Mouse (Mus musculus): ENCODE measurements around the gene 9930022D16Rik.
A peak's percentile ranks its signal among the peaks of the same experiment; 100 is the strongest.

9930022D16Rik gene

GRCm38 (mm10) chr11:109413617-109414016, at the start of gene 9930022D16Rik:
Gene 9930022D16Rik, plus strand, starts transcription at chr11:109413917.
- DNase-seq (ENCODE audit: low spot score in 2 of 2): no peak

- DNase-seq (ENCODE audit: low spot score in 2 of 2): no peak
These were observed 49.4 kb upstream of the 9930022D16Rik start for GRCm38 (mm10) chr11:109364337-109364736.

- DNase-seq (ENCODE audit: low spot score in 2 of 2): no peak
These were observed 48.8 kb upstream of the 9930022D16Rik start for GRCm38 (mm10) chr11:109364881-109365280.

- DNase-seq (ENCODE audit: low spot score in 2 of 2): no peak
These were observed 47.9 kb upstream of the 9930022D16Rik start for GRCm38 (mm10) chr11:109365818-109366217.

- DNase-seq (ENCODE audit: low spot score in 2 of 2): no peak
These were observed 46.7 kb upstream of the 9930022D16Rik start for GRCm38 (mm10) chr11:109366802-109367579.

GRCm38 (mm10) chr11:109369026-109369637, 44.6 kb upstream of the 9930022D16Rik start:
- no peak for DNase-seq (ENCODE audit: low spot score in 2 of 2)

GRCm38 (mm10) chr11:109375412-109375811, 38.3 kb upstream of the 9930022D16Rik start:
- DNase-seq (ENCODE audit: low spot score in 2 of 2): peak; percentile 23

GRCm38 (mm10) chr11:109376484-109377143, 37.1 kb upstream of the 9930022D16Rik start:
- DNase-seq (ENCODE audit: low spot score in 2 of 2): no peak

GRCm38 (mm10) chr11:109377477-109377876, 36.2 kb upstream of the 9930022D16Rik start:
- DNase-seq (ENCODE audit: low spot score in 2 of 2): no peak

GRCm38 (mm10) chr11:109378051-109378450, 35.7 kb upstream of the 9930022D16Rik start:
- no peak for DNase-seq (ENCODE audit: low spot score in 2 of 2)

- no peak for DNase-seq (ENCODE audit: low spot score in 2 of 2)
These were observed 33.1 kb upstream of the 9930022D16Rik start for GRCm38 (mm10) chr11:109380662-109381061.

- DNase-seq (ENCODE audit: low spot score in 2 of 2): no peak
These were observed 28.4 kb upstream of the 9930022D16Rik start for GRCm38 (mm10) chr11:109385296-109385695.

- no peak for DNase-seq (ENCODE audit: low spot score in 2 of 2)
These were observed 24.7 kb upstream of the 9930022D16Rik start for GRCm38 (mm10) chr11:109389046-109389445.

GRCm38 (mm10) chr11:109391200-109391599, 22.5 kb upstream of the 9930022D16Rik start:
- no peak for DNase-seq (ENCODE audit: low spot score in 2 of 2)

- DNase-seq (ENCODE audit: low spot score in 2 of 2): no peak
These were observed 22.0 kb upstream of the 9930022D16Rik start for GRCm38 (mm10) chr11:109391760-109392159.

- no peak for DNase-seq (ENCODE audit: low spot score in 2 of 2)
These were observed 21.1 kb upstream of the 9930022D16Rik start for GRCm38 (mm10) chr11:109392601-109393000.

GRCm38 (mm10) chr11:109394758-109395157, 19.0 kb upstream of the 9930022D16Rik start:
- no peak for DNase-seq (ENCODE audit: low spot score in 2 of 2)

GRCm38 (mm10) chr11:109395291-109395690, 18.4 kb upstream of the 9930022D16Rik start:
- DNase-seq (ENCODE audit: low spot score in 2 of 2): no peak

GRCm38 (mm10) chr11:109406431-109406830, 7.3 kb upstream of the 9930022D16Rik start:
- no peak for DNase-seq (ENCODE audit: low spot score in 2 of 2)

- DNase-seq (ENCODE audit: low spot score in 2 of 2): no peak
These were observed 3.3 kb upstream of the 9930022D16Rik start for GRCm38 (mm10) chr11:109410197-109410980.

- no peak for DNase-seq (ENCODE audit: low spot score in 2 of 2)
These were observed 1.1 kb downstream of the 9930022D16Rik start for GRCm38 (mm10) chr11:109414802-109415201.

All from thymus, postnatal 10 days (tissue).